29 mouse cellular contexts compared by ENCODE assay signal in the genomic region with DNA sequence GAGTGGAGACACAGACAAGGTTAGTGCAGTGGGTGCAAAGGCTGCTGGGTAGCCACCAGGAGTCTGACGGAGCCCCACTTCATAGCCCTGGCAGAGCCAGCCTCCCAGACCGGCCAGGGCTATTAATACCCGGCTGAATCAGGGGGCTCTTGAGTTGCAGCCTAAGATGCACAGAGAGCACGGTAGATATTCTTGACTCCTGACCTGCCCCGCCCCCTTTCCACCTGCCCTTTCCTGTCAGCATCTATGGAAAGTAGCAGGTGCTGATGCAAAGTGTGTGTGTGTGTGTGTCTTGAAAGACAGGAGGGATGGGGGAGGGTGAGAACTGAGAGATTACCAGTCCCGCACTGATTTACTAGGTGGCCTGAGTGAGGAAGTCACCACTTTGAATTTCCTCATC. TPM values are rescaled to one million over a fixed set of nuclear protein-coding genes. Genes with fewer than 3 reads are reported as not detected.
A peak's percentile ranks its signal among the peaks of the same experiment; 100 is the strongest.
DNase-seq lines count a peak whose midpoint lies in the region; ATAC-seq and TF ChIP-seq lines count a peak whose summit lies in the region.
"Had no signal": no experiment of that assay in that cellular context is flagged by ENCODE, and none has a peak within 500 bp of the region (broad histone marks: within the 10 kb centered on the region; RNA-seq: fewer than 3 reads in every experiment).

No protein-coding gene starts in this region.

- H3K36me3 ChIP-seq in embryonic facial prominence, embryonic 15.5 days = no peaks in the 10 kb centered on the region
- H3K36me3 ChIP-seq: forebrain, embryonic 15.5 days; hindbrain, embryonic 12.5 days; intestine, embryonic 15.5 days; liver, embryonic 15.5 days; lung, embryonic 15.5 days; neural tube, embryonic 12.5 days had no signal

- DNase-seq in gastrocnemius, adult 2 months = peak; percentile 84
- no peak for DNase-seq in gastrocnemius, postnatal 4 days (ENCODE audit: low spot score in 2 of 2)
- DNase-seq in heart, postnatal 10 days = peak; percentile 45 to 61
- no peak for DNase-seq in heart, adult 11 months
- DNase-seq in adipocyte (ENCODE audit: low spot score) = no peak
- DNase-seq in left cerebral cortex, postnatal 10 days (ENCODE audit: extremely low spot score in 1 of 2, low spot score in 2 of 2) = no peak
- DNase-seq: adrenal gland, adult 2 months; adrenal gland, postnatal 36 days; cerebellum, adult 18-20 months; cerebellum, postnatal 10 days; kidney, adult 2 months; kidney, postnatal 4 days; left cerebral cortex, postnatal 4 days; right cerebral cortex, adult 18-20 months; thymus, adult 2 months; thymus, postnatal 36 days had no signal

- H3K27ac ChIP-seq in gastrocnemius, adult 2 months = peak overlapping the region; percentile 73
- H3K27ac ChIP-seq in embryonic facial prominence, embryonic 15.5 days (replicated peaks) = no peak overlapping the region
- H3K27ac ChIP-seq: heart, adult 2 months; hindbrain, embryonic 12.5 days; hindbrain, postnatal 0 days; intestine, embryonic 15.5 days; kidney, postnatal 0 days; liver, embryonic 15.5 days; lung, embryonic 15.5 days; neural tube, embryonic 12.5 days had no signal

- WGBS in embryonic facial prominence, embryonic 15.5 days = 59% methylated on average over 6 of the region's 6 CpGs

- no peak overlapping the region for H3K4me3 ChIP-seq in gastrocnemius, adult 2 months
- H3K4me3 ChIP-seq in embryonic facial prominence, embryonic 15.5 days (replicated peaks) = no peak overlapping the region
- H3K4me3 ChIP-seq: forebrain, embryonic 15.5 days; heart, adult 2 months; hindbrain, embryonic 12.5 days; intestine, embryonic 15.5 days; liver, embryonic 15.5 days; lung, embryonic 15.5 days; neural tube, embryonic 12.5 days had no signal

- no peak for TF ChIP-seq CTCF in gastrocnemius, adult 2 months (IDR thresholded peaks at IDR 0.05)

- H3K4me2 ChIP-seq in embryonic facial prominence, embryonic 15.5 days (replicated peaks) = no peak overlapping the region
- H3K4me2 ChIP-seq: forebrain, embryonic 15.5 days; hindbrain, embryonic 12.5 days; intestine, embryonic 15.5 days; liver, embryonic 15.5 days; lung, embryonic 15.5 days; midbrain, embryonic 11.5 days; neural tube, embryonic 12.5 days had no signal

- H3K9ac ChIP-seq in embryonic facial prominence, embryonic 15.5 days = no peak overlapping the region
- H3K9ac ChIP-seq: forebrain, embryonic 15.5 days; hindbrain, embryonic 12.5 days; intestine, embryonic 15.5 days; liver, embryonic 15.5 days; lung, embryonic 15.5 days; neural tube, embryonic 12.5 days had no signal

- ATAC-seq in embryonic facial prominence, embryonic 15.5 days (ENCODE audit: insufficient number of reproducible peaks, low FRiP score, low TSS enrichment, low read depth) = peak; percentile 40; the same call in 1 of the 2 replicates
- ATAC-seq: CD4-positive, CD25-positive, alpha-beta regulatory T cell, adult 4 months; forebrain, embryonic 15.5 days; hindbrain, postnatal 0 days; intestine, embryonic 15.5 days; midbrain, embryonic 16.5 days had no signal

- no peaks in the 10 kb centered on the region for H3K9me3 ChIP-seq in embryonic facial prominence, embryonic 15.5 days (replicated peaks)
- H3K9me3 ChIP-seq: forebrain, embryonic 15.5 days; hindbrain, embryonic 12.5 days; intestine, embryonic 15.5 days; liver, embryonic 15.5 days; lung, embryonic 15.5 days; neural tube, embryonic 12.5 days had no signal

- H3K27me3 ChIP-seq in embryonic facial prominence, embryonic 15.5 days = peaks cover 15% of the 10 kb centered on the region
- H3K27me3 ChIP-seq: forebrain, embryonic 15.5 days had no signal

- H3K4me1 ChIP-seq in embryonic facial prominence, embryonic 15.5 days = no peaks in the 10 kb centered on the region
- H3K4me1 ChIP-seq: intestine, embryonic 15.5 days; liver, embryonic 15.5 days; lung, embryonic 15.5 days; neural tube, embryonic 12.5 days had no signal

- intact Hi-C loops in gastrocnemius, adult 2 months (cut with DNase I) = loop anchor here (5.0 kb wide), 2 partner anchors 156 to 291 kb away; no protein-coding TSS in a partner anchor
- intact Hi-C loops in heart, postnatal 10 days (cut with DNase I) = no loop called here
- intact Hi-C loops in left cerebral cortex, postnatal 10 days (cut with DNase I) = no loop called here

RNA-seq across cellular contexts. Expression of a gene that starts 8.3 kb away (rescaled TPM):
- 10 to 100 TPM; 25.0 to 27.0 TPM for total RNA-seq in gastrocnemius, adult 2 months (2021)
- total RNA-seq in gastrocnemius, postnatal 4 days (2021) = 10 to 100 TPM; 11.3 to 13.0 TPM
- total RNA-seq in heart, postnatal 10 days (2021) = 1 to 10 TPM; 3.0 to 3.4 TPM
- 0.88 and 1.2 TPM in 2 replicates for polyA plus RNA-seq in embryonic facial prominence, embryonic 15.5 days (2015; fragmentation: Nextera tagmentation; extraction: Ambion mirVana)
- 100 to 1,000 TPM; 117 to 119 TPM for total RNA-seq in left cerebral cortex, postnatal 10 days (2021)

Comparison
In these comparisons a context has a peak if more than half of its experiments do, and no peak if none do; other contexts are left out.
1. DNase-seq: peak in gastrocnemius, adult 2 months (single experiment) and heart, postnatal 10 days (2 of 2); none in gastrocnemius, postnatal 4 days (0 of 2), heart, adult 11 months (single experiment), adipocyte (single experiment) and left cerebral cortex, postnatal 10 days (0 of 2).
2. RNA of a gene that starts 8.3 kb away (total RNA-seq): 117 to 119 TPM in left cerebral cortex, postnatal 10 days; 25.0 to 27.0 TPM in gastrocnemius, adult 2 months, 11.3 to 13.0 TPM in gastrocnemius, postnatal 4 days and 3.0 to 3.4 TPM in heart, postnatal 10 days; every median in the first group is over 4 times any median in the second.